ENCODE assay signal across 17 mouse cellular contexts in genomic region chr4:61855344-61855743, GRCm38 (mm10). TPM values are rescaled to one million over a fixed set of nuclear protein-coding genes. Genes with fewer than 3 reads are reported as not detected.
A peak's percentile ranks its signal among the peaks of the same experiment; 100 is the strongest.
DNase-seq lines count a peak whose midpoint lies in the region; ATAC-seq and TF ChIP-seq lines count a peak whose summit lies in the region.
"Had no signal": no experiment of that assay in that cellular context is flagged by ENCODE, and none has a peak within 500 bp of the region (broad histone marks: within the 10 kb centered on the region; RNA-seq: fewer than 3 reads in every experiment).

No protein-coding gene starts in this region.

- no peak overlapping the region for H3K9ac ChIP-seq in heart, embryonic 14.5 days (ENCODE audit: low read length)
- no peak overlapping the region for H3K9ac ChIP-seq in midbrain, embryonic 11.5 days (ENCODE audit: low read length)
- no peak overlapping the region for H3K9ac ChIP-seq in midbrain, postnatal 0 days (replicated peaks; ENCODE audit: low read length, poor library complexity, severe bottlenecking)
- no peak overlapping the region for H3K9ac ChIP-seq in stomach, embryonic 16.5 days (ENCODE audit: low read length)
- H3K9ac ChIP-seq: liver, embryonic 14.5 days; neural tube, embryonic 13.5 days had no signal

- H3K4me3 ChIP-seq in heart, embryonic 14.5 days (ENCODE audit: control insufficient read depth in 1 of 2, insufficient read depth in 1 of 2, low read depth in 1 of 2, low read length in 2 of 2): no peak overlapping the region
- no peak overlapping the region for H3K4me3 ChIP-seq in midbrain, embryonic 11.5 days (ENCODE audit: low read depth, low read length)
- no peak overlapping the region for H3K4me3 ChIP-seq in midbrain, postnatal 0 days (ENCODE audit: low read depth, low read length)
- no peak overlapping the region for H3K4me3 ChIP-seq in stomach, embryonic 16.5 days (replicated peaks; ENCODE audit: low read length)
- H3K4me3 ChIP-seq in lung, adult 2 months (replicated peaks; ENCODE audit: extremely low read depth, low read depth, low read length): no peak overlapping the region
- H3K4me3 ChIP-seq: neural tube, embryonic 13.5 days had no signal

- H3K9me3 ChIP-seq in heart, embryonic 14.5 days (ENCODE audit: control insufficient read depth, low read length): 0 out of 2 replicates have a peak, but pooled peaks cover 9% of the 10 kb centered on the region
- H3K9me3 ChIP-seq in midbrain, embryonic 11.5 days (ENCODE audit: control insufficient read depth, low read length): no peaks in the 10 kb centered on the region; the same call in 1 of the 2 replicates
- H3K9me3 ChIP-seq in midbrain, postnatal 0 days (ENCODE audit: low read length): peaks cover 6% of the 10 kb centered on the region
- H3K9me3 ChIP-seq in stomach, embryonic 16.5 days (replicated peaks; ENCODE audit: control insufficient read depth, low read length): peaks cover 9% of the 10 kb centered on the region; the same call in 1 of the 2 replicates
- H3K9me3 ChIP-seq: neural tube, embryonic 13.5 days had no signal

- peak; percentile 24; the same call in 1 of the 2 replicates for ATAC-seq in heart, embryonic 14.5 days (ENCODE audit: insufficient number of reproducible peaks, insufficient read depth, low FRiP score, low read depth)
- peak; percentile 35; the same call in 1 of the 2 replicates for ATAC-seq in midbrain, embryonic 11.5 days (ENCODE audit: low FRiP score)
- ATAC-seq in midbrain, postnatal 0 days (ENCODE audit: low FRiP score): no peak
- ATAC-seq in stomach, embryonic 16.5 days (ENCODE audit: insufficient read depth, low FRiP score): peak; percentile 45; the same call in 1 of the 2 replicates

- TF ChIP-seq CTCF in midbrain, postnatal 0 days (IDR thresholded peaks at IDR 0.05): no peak
- TF ChIP-seq CTCF in lung, adult 2 months (IDR thresholded peaks at IDR 0.05; ENCODE audit: insufficient read depth, low read length): no peak

- no peaks in the 10 kb centered on the region for H3K27me3 ChIP-seq in heart, embryonic 14.5 days (ENCODE audit: control insufficient read depth, insufficient read depth, low read length)
- no peaks in the 10 kb centered on the region for H3K27me3 ChIP-seq in midbrain, embryonic 11.5 days (ENCODE audit: control insufficient read depth, insufficient read depth, low read length)
- no peaks in the 10 kb centered on the region for H3K27me3 ChIP-seq in midbrain, postnatal 0 days (ENCODE audit: insufficient read depth, low read length)
- no peaks in the 10 kb centered on the region for H3K27me3 ChIP-seq in stomach, embryonic 16.5 days (ENCODE audit: control insufficient read depth, insufficient read depth, low read length)
- H3K27me3 ChIP-seq: neural tube, embryonic 13.5 days had no signal

- H3K27ac ChIP-seq in heart, embryonic 14.5 days (replicated peaks in 1 of 2; ENCODE audit: control insufficient read depth in 1 of 2, insufficient read depth in 1 of 2, low read depth in 2 of 2, low read length in 2 of 2): peak overlapping the region; percentile 76 to 81
- H3K27ac ChIP-seq in midbrain, embryonic 11.5 days (ENCODE audit: low read depth, low read length): no peak overlapping the region
- no peak overlapping the region for H3K27ac ChIP-seq in midbrain, postnatal 0 days (ENCODE audit: low read depth, low read length)
- peak overlapping the region; percentile 80 for H3K27ac ChIP-seq in stomach, embryonic 16.5 days (ENCODE audit: low read length)
- H3K27ac ChIP-seq: liver, embryonic 14.5 days; neural tube, embryonic 13.5 days had no signal

- no peak for DNase-seq in heart, adult 18-20 months
- DNase-seq in midbrain, embryonic 11.5 days (ENCODE audit: low spot score, missing footprints): no peak
- DNase-seq in midbrain, postnatal 0 days (ENCODE audit: low spot score): no peak
- peak; percentile 39 for DNase-seq in large intestine, adult 2 months (ENCODE audit: low read depth, low spot score)
- no peak for DNase-seq in lung, adult 2 months
- DNase-seq: adrenal gland, postnatal 25 days; cerebellum, postnatal 14 days; heart, postnatal 36 days; kidney, adult 18-20 months; layer of hippocampus, adult 9-11 months; lung, postnatal 14 days; thymus, postnatal 4 days had no signal

- no peak overlapping the region for H3K4me2 ChIP-seq in heart, embryonic 14.5 days (ENCODE audit: low read length)
- no peak overlapping the region for H3K4me2 ChIP-seq in midbrain, embryonic 11.5 days
- no peak overlapping the region for H3K4me2 ChIP-seq in midbrain, postnatal 0 days (ENCODE audit: low read depth, low read length, poor library complexity, severe bottlenecking)
- H3K4me2 ChIP-seq in stomach, embryonic 16.5 days (ENCODE audit: low read depth, low read length): no peak overlapping the region
- H3K4me2 ChIP-seq: neural tube, embryonic 13.5 days had no signal

- 75% methylated on average over 6 of the region's 6 CpGs for WGBS in heart, embryonic 14.5 days
- WGBS in midbrain, embryonic 11.5 days: 85% methylated on average over 6 of the region's 6 CpGs
- WGBS in midbrain, postnatal 0 days: 84% methylated on average over 6 of the region's 6 CpGs
- 40% methylated on average over 6 of the region's 6 CpGs for WGBS in large intestine, adult 2 months
- WGBS in stomach, embryonic 16.5 days: 81% methylated on average over 6 of the region's 6 CpGs
- 81% methylated on average over 6 of the region's 6 CpGs for WGBS in lung, adult 2 months

- peaks cover 9 to 14% of the 10 kb centered on the region in 2 experiments for H3K4me1 ChIP-seq in heart, embryonic 14.5 days (ENCODE audit: control insufficient read depth in 2 of 2, insufficient read depth in 2 of 2, low read length in 2 of 2)
- no peaks in the 10 kb centered on the region for H3K4me1 ChIP-seq in midbrain, embryonic 11.5 days (ENCODE audit: control insufficient read depth, insufficient read depth, low read length)
- no peaks in the 10 kb centered on the region for H3K4me1 ChIP-seq in midbrain, postnatal 0 days (ENCODE audit: insufficient read depth, low read length)
- no peaks in the 10 kb centered on the region for H3K4me1 ChIP-seq in stomach, embryonic 16.5 days (ENCODE audit: control insufficient read depth, insufficient read depth, low read length)
- H3K4me1 ChIP-seq in lung, adult 2 months (ENCODE audit: control insufficient read depth, insufficient read depth, low read length): no peaks in the 10 kb centered on the region
- H3K4me1 ChIP-seq: neural tube, embryonic 13.5 days had no signal

- H3K36me3 ChIP-seq in heart, embryonic 14.5 days (ENCODE audit: control insufficient read depth, insufficient read depth, low read length): no peaks in the 10 kb centered on the region
- H3K36me3 ChIP-seq in midbrain, embryonic 11.5 days (ENCODE audit: control insufficient read depth, insufficient read depth, low read length): no peaks in the 10 kb centered on the region
- H3K36me3 ChIP-seq in midbrain, postnatal 0 days (ENCODE audit: insufficient read depth, low read length): no peaks in the 10 kb centered on the region
- no peaks in the 10 kb centered on the region for H3K36me3 ChIP-seq in stomach, embryonic 16.5 days (ENCODE audit: control insufficient read depth, insufficient read depth, low read length)
- H3K36me3 ChIP-seq: G1E; neural tube, embryonic 13.5 days had no signal

- no peak for TF ChIP-seq POLR2A in lung, adult 2 months (IDR thresholded peaks at IDR 0.05; ENCODE audit: borderline replicate concordance, extremely low read depth, low read depth, low read length)

RNA-seq across cellular contexts. Expression of gene Mup5, which starts 20.3 kb away (rescaled TPM):
- polyA plus RNA-seq in heart, embryonic 14.5 days (2014; fragmentation: Nextera tagmentation; extraction: Ambion mirVana): not detected in 2 replicates
- not detected for total RNA-seq in heart, adult 18-20 months (2021)
- polyA plus RNA-seq in midbrain, embryonic 11.5 days (2014; fragmentation: Nextera tagmentation; extraction: Ambion mirVana): not detected in 2 replicates
- not detected in 2 replicates for total RNA-seq in midbrain, postnatal 0 days (2014; rRNA removed)
- polyA plus RNA-seq in midbrain, postnatal 0 days (2015; fragmentation: Nextera tagmentation; extraction: Ambion mirVana): not detected in 2 replicates
- not detected in 2 replicates for polyA plus RNA-seq in large intestine, adult 2 months (2012; rRNA removed)
- polyA plus RNA-seq in stomach, embryonic 16.5 days (2015; fragmentation: Nextera tagmentation; extraction: Ambion mirVana): not detected in 2 replicates
- not detected in 2 replicates for polyA plus RNA-seq in lung, adult 2 months (2012; rRNA removed)
- total RNA-seq: adrenal gland, postnatal 25 days; G1E; heart, postnatal 36 days had no signal
- polyA plus RNA-seq: G1E; liver, embryonic 14.5 days; neural tube, embryonic 13.5 days had no signal

Comparison
In these comparisons a context has a peak if more than half of its experiments do, and no peak if none do; other contexts are left out.
1. H3K27ac ChIP-seq: peak in heart, embryonic 14.5 days (2 of 2) and stomach, embryonic 16.5 days (single experiment); none in midbrain, embryonic 11.5 days (single experiment) and midbrain, postnatal 0 days (single experiment).